Mouse (Mus musculus): Measurements from ENCODE around the gene Gm4450.

DNA sequence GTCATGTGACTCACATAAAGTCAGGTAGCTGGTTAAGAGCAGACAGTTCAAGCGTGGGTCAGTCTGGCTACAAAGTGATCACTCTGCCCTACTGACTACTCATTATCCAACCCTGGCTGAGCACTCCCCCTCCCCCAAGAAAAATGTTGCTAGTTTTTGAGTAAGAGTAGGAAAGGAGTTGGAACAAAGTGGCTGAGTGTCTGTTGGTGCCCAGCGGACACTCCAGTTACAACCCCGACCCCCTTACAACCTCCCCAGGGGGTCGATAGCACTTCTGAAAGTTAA, 37.2 kb downstream of the Gm4450 start:
- TF ChIP-seq EP300 (optimal IDR thresholded peaks at IDR 0.05) (no peak), CTCF (IDR thresholded peaks at IDR 0.05; ENCODE audit: low read depth) (no peak)

All from stomach, postnatal 0 days (tissue).